Mouse (Mus musculus) urinary bladder, postnatal 4 days (tissue): ENCODE measurements around the gene Tipin.
A peak's percentile ranks its signal among the peaks of the same experiment; 100 is the strongest.
"Not testable (repeated sequence)": the region's sequence is repeated elsewhere in the genome, so short reads cannot be mapped to it uniquely, and the experiment has no call there.

Source experiments
- DNase-seq, 2 experiments: peaks; one replicate each; pipeline ENCODE4 v3.0.0; 2021 to 2022; ENCODE audit warnings: low spot score in 2 of 2

Gene Tipin

GRCm38 (mm10) chr9:64271249-64271648 lies 10.1 kb upstream of the Tipin start:
- DNase-seq, result no peak

- no peak for DNase-seq
These were observed 8.8 kb upstream of the Tipin start for GRCm38 (mm10) chr9:64272611-64273010.

GRCm38 (mm10) chr9:64273757-64274156 lies 7.6 kb upstream of the Tipin start:
- no peak for DNase-seq

- DNase-seq, result no peak
These were observed 7.1 kb upstream of the Tipin start for GRCm38 (mm10) chr9:64274291-64274690.

- DNase-seq, result no peak
These were observed 6.5 kb upstream of the Tipin start for GRCm38 (mm10) chr9:64274919-64275318.

GRCm38 (mm10) chr9:64277706-64278105 lies 3.7 kb upstream of the Tipin start:
- peak in 1 of 2 experiments; percentile 76 for DNase-seq

GRCm38 (mm10) chr9:64278665-64279310 lies 2.6 kb upstream of the Tipin start:
- DNase-seq, result no peak

GRCm38 (mm10) chr9:64281781-64282178 lies 399 bp downstream of the Tipin start:
- DNase-seq, result no peak

GRCm38 (mm10) chr9:64282404-64282987 lies 1.1 kb downstream of the Tipin start:
- DNase-seq, result no peak

GRCm38 (mm10) chr9:64303086-64303485 lies 21.7 kb downstream of the Tipin start:
- not testable (repeated sequence) for DNase-seq

- DNase-seq, result no peak
These were observed 25.3 kb downstream of the Tipin start for GRCm38 (mm10) chr9:64306476-64307312.

GRCm38 (mm10) chr9:64310996-64311785 lies 29.8 kb downstream of the Tipin start:
- no peak for DNase-seq

- no peak for DNase-seq
These were observed 30.7 kb downstream of the Tipin start for GRCm38 (mm10) chr9:64312128-64312527.

GRCm38 (mm10) chr9:64314696-64315095 lies 33.3 kb downstream of the Tipin start:
- DNase-seq, result no peak

GRCm38 (mm10) chr9:64316986-64317385 lies 35.6 kb downstream of the Tipin start:
- DNase-seq, result no peak

- DNase-seq, result no peak
These were observed 42.6 kb downstream of the Tipin start for GRCm38 (mm10) chr9:64323976-64324375.

- DNase-seq, result no peak
These were observed 54.4 kb downstream of the Tipin start for GRCm38 (mm10) chr9:64335825-64336224.

GRCm38 (mm10) chr9:64339361-64339760 lies 58.0 kb downstream of the Tipin start:
- DNase-seq, result no peak

GRCm38 (mm10) chr9:64340351-64341253 lies 59.2 kb downstream of the Tipin start:
- DNase-seq, result peak; percentile 74 to 76

- no peak for DNase-seq
These were observed 59.8 kb downstream of the Tipin start, which contains the start of gene Dis3l for GRCm38 (mm10) chr9:64341254-64341566. Dis3l (minus strand) TSS chr9:64341288.

- DNase-seq, result no peak
These were observed 60.3 kb downstream of the Tipin start for GRCm38 (mm10) chr9:64341671-64342070.
